Mouse (Mus musculus) retina, postnatal 1 day (tissue): Measurements from ENCODE around the gene Bend5.

Experiments
- DNase-seq: peaks from one replicate; pipeline ENCODE4 v3.0.0-alpha.2; 2012

The Bend5 gene

GRCm38 (mm10) chr4:111414818-111415488 lies at the start of gene Bend5:
Bend5 (plus strand) TSS chr4:111415006.
- DNase-seq: peak; percentile 93

DNA sequence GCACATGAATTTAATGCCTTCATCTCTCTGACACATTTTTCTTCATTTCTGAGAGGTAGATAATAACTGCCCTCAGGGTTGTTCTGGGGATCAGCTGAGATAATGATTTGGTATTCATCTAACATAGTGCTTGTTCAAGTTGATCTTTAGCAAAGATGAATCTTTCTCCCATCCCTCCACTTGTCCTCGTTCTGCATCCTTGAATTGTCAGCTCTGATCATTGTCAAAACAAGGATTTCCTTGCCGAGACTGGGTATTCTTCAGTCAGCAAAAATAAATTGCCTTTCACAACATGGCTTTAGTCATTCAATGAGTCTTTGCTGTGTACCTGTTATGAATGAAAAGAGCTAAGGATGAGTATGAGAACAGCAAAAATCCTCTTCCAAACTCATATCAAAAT lies 47.0 kb upstream of the Bend5 start:
- DNase-seq: peak; percentile 83

- no peak for DNase-seq
These were observed 37.6 kb upstream of the Bend5 start for GRCm38 (mm10) chr4:111377159-111377558.

DNA sequence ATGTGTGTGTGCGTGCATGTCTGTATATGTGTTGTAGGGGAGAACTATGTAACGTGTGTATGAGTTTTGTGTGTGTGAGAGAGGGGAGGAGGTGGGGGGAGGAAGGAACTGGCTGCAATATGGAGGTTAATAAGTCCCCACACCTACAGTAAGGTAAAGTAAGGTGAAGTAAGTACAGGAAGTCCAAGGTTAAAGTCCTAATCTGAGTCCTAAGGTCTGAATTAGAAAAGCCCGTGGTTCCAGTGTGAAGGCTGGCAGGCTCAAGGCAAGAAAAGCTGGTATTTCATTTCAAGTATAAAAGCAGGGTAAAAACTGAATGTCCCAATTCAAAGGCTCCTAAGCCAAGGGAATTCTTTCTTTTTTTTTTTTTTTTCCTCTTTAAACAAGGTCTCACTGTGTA lies 36.7 kb upstream of the Bend5 start:
- DNase-seq: no peak

DNA sequence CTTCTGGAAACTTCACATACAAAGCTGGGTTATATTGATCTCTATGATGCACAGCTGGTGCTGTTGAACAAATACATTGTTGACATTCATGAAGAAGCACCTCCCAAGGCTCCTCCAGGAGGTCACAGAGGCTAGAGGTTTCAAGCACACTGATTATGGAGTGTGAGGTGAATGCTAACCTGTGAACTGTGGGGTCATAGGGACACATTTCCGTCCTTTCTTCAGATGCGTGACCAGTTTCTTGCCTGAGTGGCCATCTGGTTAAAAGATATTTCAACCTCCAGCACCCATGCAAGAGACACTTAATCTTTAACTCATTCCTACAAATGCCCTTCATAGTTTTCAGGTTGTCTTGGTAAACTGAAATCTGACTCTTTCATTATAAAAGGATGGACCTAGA lies 31.7 kb upstream of the Bend5 start:
- no peak for DNase-seq

GRCm38 (mm10) chr4:111390736-111391135 lies 24.1 kb upstream of the Bend5 start:
- no peak for DNase-seq

DNA sequence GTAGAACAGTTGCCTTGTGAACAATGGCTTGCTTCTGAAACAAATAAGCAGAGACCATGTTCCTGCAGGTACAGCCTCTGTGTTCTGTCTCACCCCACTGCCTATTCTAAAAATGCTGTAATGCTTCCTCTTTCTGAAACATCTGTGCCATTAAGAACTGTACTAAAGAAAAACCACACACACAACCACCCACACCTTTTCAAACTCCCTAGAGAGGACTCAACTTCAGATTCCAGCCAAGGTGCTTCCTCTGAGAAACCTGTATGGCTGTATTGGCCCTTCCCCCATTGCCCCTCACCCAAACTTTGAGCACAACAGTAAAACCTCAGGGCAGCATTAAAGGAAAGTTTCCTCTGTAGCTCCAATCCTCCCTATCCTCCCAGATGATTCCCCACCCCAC lies 15.0 kb upstream of the Bend5 start:
- DNase-seq: no peak

GRCm38 (mm10) chr4:111400676-111401075 lies 14.1 kb upstream of the Bend5 start:
- no peak for DNase-seq

DNA sequence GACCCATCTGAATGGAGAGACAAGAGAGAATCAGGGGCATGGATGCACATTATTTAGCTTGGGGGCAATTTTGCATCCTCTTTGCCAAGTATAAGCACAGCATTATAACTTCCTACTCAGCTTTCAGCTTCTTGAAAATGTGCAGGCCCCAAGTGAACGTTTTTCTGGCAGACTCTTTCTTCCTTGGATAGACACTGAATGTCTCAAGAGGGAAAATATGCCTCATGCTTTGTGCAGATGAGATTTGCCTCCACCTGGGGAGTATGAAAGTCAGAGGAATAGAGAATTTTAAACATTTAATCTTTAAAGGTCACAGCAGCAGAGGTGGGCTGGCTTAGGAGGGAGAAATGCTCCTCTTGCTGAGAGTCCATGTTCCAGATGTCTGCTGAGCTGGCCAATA lies 11.6 kb upstream of the Bend5 start:
- peak; percentile 8 for DNase-seq

GRCm38 (mm10) chr4:111410731-111411130 lies 4.1 kb upstream of the Bend5 start:
- DNase-seq: no peak

DNA sequence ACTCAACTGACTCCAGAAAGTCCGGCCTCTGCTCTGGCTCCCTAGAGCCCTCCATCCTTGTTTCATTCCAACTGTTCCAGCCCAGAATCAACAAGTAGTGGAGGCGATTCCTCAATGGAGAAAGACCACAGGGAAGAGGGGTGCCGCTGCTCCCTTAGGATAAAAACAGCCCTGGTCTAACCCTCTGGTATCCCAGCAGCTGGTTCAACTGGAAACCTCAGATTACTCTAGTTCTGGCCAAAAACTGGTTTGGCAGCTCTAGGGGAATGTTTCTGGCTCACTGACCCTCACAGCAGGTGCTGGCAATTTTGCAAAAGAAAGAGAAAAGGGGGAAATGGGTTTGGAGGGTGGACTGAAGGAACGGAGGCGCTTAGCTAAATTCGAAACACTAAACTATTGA lies 407 bp upstream of the Bend5 start:
- DNase-seq: no peak

- no peak for DNase-seq
These were observed 1.3 kb downstream of the Bend5 start for GRCm38 (mm10) chr4:111416126-111416525.

DNA sequence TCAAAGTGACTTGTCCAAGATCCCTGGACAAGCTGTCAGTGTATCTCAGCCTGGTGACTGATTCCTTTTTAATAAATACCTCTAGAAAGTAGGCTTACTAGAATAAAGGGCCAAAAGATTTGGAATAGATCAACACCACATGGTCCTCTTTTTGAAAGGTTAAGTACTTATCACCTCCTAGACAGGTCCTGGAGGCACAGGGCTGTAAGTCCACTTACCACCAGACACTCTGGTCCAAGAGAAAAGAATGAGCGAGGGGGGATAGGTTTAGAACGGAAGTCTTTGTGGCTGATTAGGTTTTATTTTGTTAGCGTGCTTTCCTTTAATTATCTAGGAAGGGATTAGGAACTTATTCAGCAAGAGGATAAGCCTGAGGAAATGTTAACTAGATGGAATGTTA lies 1.7 kb downstream of the Bend5 start:
- no peak for DNase-seq

GRCm38 (mm10) chr4:111417716-111418115 lies 2.9 kb downstream of the Bend5 start:
- no peak for DNase-seq

GRCm38 (mm10) chr4:111419476-111419875 lies 4.7 kb downstream of the Bend5 start:
- no peak for DNase-seq

GRCm38 (mm10) chr4:111420031-111420430 lies 5.2 kb downstream of the Bend5 start:
- DNase-seq: no peak

- no peak for DNase-seq
These were observed 6.1 kb downstream of the Bend5 start for GRCm38 (mm10) chr4:111420955-111421354.

GRCm38 (mm10) chr4:111421785-111422184 lies 7.0 kb downstream of the Bend5 start:
- no peak for DNase-seq

DNA sequence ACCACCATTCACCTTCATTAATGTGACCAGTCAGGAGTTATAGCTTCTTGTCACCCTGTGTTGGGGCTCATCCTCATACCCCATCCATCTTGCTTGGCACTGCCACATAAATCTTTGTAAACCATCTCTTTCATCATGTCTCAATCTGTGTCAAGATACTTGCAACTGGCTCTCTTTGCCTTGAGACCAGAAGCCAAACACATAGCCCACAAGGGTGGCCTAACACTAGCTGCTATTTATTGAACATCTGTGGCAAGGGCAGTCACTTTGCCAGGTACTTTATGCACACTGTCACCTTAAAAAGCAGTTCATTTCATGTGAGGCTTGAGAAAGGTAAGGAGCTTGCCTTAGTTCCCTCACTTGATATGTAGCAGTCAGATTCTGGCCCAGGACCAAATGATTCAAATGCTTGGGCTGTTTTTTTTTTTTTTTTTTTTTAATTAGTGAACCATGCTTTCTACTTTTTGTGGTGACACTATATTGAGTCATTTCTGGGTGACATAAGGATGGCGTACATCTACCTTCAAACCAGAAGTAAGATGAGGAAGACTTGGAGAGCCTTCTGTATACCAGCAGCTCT lies 9.7 kb downstream of the Bend5 start:
- DNase-seq: no peak

GRCm38 (mm10) chr4:111425170-111425569 lies 10.4 kb downstream of the Bend5 start:
- DNase-seq: no peak

- no peak for DNase-seq
These were observed 16.4 kb downstream of the Bend5 start for GRCm38 (mm10) chr4:111431186-111431585.

DNA sequence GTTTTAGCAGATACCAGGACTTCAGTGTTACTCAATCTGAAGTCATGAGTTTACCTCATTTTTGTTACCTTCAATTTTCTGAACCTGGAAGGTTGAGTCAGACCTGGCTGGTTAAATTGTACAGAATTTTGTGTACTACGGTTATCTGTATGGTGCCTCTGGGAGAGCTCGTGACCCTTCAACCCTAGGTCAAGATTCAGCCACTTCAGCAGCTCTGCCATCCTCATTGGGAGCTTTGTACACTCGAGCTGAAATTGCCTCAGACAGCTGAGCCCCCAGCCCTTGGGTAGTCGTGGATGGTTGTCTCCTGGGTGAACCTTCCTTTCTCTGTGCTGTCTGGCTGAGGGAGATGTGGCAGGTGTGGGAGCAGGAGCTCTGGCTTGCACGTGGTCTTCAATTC lies 17.2 kb downstream of the Bend5 start:
- no peak for DNase-seq

- DNase-seq: no peak
These were observed 17.6 kb downstream of the Bend5 start for GRCm38 (mm10) chr4:111432417-111432816.

- no peak for DNase-seq
These were observed 26.9 kb downstream of the Bend5 start for GRCm38 (mm10) chr4:111441709-111442108.
